Mouse (Mus musculus): Measurements from ENCODE around the gene Zbed6. TPM values are rescaled to one million over a fixed set of nuclear protein-coding genes. Genes with fewer than 3 reads are reported as not detected.
A peak's percentile ranks its signal among the peaks of the same experiment; 100 is the strongest.

Gene Zbed6
- polyA plus RNA-seq, 1 experiment from 2014 or later: not detected

DNA sequence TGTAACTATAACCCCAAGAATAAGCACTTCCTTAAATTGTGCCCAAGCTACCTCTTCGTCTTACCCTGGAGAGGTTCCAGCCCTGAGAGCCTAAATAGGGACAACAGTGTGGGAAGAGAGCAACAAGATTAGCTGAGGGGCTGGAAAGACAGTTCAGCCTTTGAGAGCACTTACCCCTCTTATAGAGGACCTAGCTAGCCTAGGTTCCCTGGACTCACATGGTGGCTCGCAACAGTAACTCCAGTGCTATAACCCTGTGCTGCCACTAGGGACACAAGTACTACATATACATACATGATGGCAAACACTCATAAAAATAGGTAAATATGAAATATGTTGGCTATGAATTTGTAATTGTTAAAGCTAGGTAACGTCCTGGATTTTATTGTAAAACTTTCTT lies 46.9 kb downstream of the Zbed6 start:
- Histone ChIP-seq H3K4me2 (no peak overlapping the region), H3K9me3 (no peaks in the 10 kb centered on the region), H3K4me1 (no peaks in the 10 kb centered on the region), H3K27me3 (replicated peaks) (no peaks in the 10 kb centered on the region), H3K36me3 (peaks cover 16% of the 10 kb centered on the region), H3K4me3 (replicated peaks) (no peak overlapping the region), H3K9ac (no peak overlapping the region), H3K27ac (no peak overlapping the region)
- 75% methylated on average over 3 of the region's 3 CpGs for WGBS
- no peak for ATAC-seq (ENCODE audit: insufficient read depth, low FRiP score, low read depth)

GRCm38 (mm10) chr1:133611436-133611835 lies 49.2 kb downstream of the Zbed6 start:
- no peak overlapping the region for H3K9ac ChIP-seq
- ATAC-seq (ENCODE audit: insufficient read depth, low FRiP score, low read depth): no peak

GRCm38 (mm10) chr1:133610601-133611000 lies 50.1 kb downstream of the Zbed6 start:
- peaks cover 31% of the 10 kb centered on the region for H3K36me3 ChIP-seq
- H3K27ac ChIP-seq: no peak overlapping the region
- H3K4me3 ChIP-seq (replicated peaks): peak overlapping the region; percentile 97; the same call in 1 of the 2 replicates
- H3K27me3 ChIP-seq (replicated peaks): no peaks in the 10 kb centered on the region
- H3K4me2 ChIP-seq: peak overlapping the region; percentile 8; the same call in 1 of the 2 replicates
- 54% methylated on average over 6 of the region's 6 CpGs for WGBS
- H3K4me1 ChIP-seq: no peaks in the 10 kb centered on the region
- no peak; the same call in 1 of the 2 replicates for ATAC-seq (ENCODE audit: insufficient read depth, low FRiP score, low read depth)
- no peak overlapping the region for H3K9ac ChIP-seq
- H3K9me3 ChIP-seq: no peaks in the 10 kb centered on the region

More at GRCm38 (mm10) chr1:133611436-133611835, 49.2 kb downstream of the Zbed6 start:
- no peaks in the 10 kb centered on the region for H3K4me1 ChIP-seq
- no peak overlapping the region for H3K27ac ChIP-seq
- H3K9me3 ChIP-seq: no peaks in the 10 kb centered on the region
- no peak overlapping the region for H3K4me2 ChIP-seq
- 82% methylated on average over 1 of the region's 1 CpGs for WGBS
- peaks cover 27% of the 10 kb centered on the region for H3K36me3 ChIP-seq
- H3K4me3 ChIP-seq (replicated peaks): no peak overlapping the region
- H3K27me3 ChIP-seq (replicated peaks): no peaks in the 10 kb centered on the region

DNA sequence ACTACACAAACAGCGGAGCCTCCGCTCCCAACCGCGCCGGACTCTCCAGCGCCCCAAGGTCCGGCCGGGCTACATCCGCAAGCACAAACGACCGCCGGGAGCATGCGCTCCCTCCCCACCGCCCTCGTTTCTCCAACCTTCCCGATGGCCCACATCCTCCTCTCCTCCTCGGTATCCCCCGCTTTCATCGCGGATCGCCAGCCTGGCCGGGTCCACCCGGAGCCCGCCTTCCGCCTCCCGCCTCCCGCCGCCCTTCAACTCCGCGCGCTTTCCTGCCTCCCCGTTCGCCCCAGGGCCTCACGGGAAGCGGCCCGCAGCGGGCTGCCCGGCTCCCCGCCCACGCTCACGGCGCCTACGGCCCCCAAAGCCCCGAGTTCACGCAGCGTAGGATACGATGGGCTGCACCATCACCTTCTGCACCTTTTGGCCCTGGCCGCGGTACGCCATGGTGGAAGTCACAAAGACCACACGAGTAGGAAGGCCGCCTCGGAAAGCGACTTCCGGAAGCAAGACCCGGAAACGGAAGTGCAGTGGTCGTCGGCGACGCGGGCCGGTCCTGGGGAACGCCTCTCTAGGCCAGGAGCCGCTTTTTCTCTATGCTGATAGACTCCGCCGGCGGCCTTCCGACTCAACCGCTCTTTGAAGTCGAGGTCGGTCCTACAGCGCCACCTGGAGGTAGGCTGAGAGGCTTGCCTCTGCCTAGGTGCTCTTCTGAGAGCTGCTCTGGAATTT lies 50.7 kb downstream of the Zbed6 start, which contains the start of gene Snrpe:
TSS of gene Snrpe (minus strand) at position 521 of the 732 bp plus-strand sequence.
- WGBS: under 1% methylated on average over 73 of the region's 73 CpGs
- peaks cover 37% of the 10 kb centered on the region for H3K36me3 ChIP-seq
- H3K27me3 ChIP-seq (replicated peaks): no peaks in the 10 kb centered on the region
- H3K27ac ChIP-seq: peak within 1 kb of the TSS; percentile 93
- peak within 1 kb of the TSS; percentile 62 for H3K4me2 ChIP-seq
- H3K9ac ChIP-seq: peak within 1 kb of the TSS; percentile 95
- H3K4me3 ChIP-seq (replicated peaks): peak within 1 kb of the TSS; percentile 97
- H3K9me3 ChIP-seq: no peaks in the 10 kb centered on the region
- ATAC-seq (ENCODE audit: insufficient read depth, low FRiP score, low read depth): peak; percentile 98
- H3K4me1 ChIP-seq: no peaks in the 10 kb centered on the region

Other genes with a start within 250 kb of the Zbed6 start
- 6.8 and 7.9 TPM in 2 replicates for gene Sox13, start 236.5 kb downstream of the Zbed6 start, polyA plus RNA-seq (2015; fragmentation: Nextera tagmentation; extraction: Ambion mirVana)
- gene Snrpe, start 50.6 kb downstream of the Zbed6 start, polyA plus RNA-seq (2015; fragmentation: Nextera tagmentation; extraction: Ambion mirVana): 574 and 580 TPM in 2 replicates
- gene Gm38394, start 433 bp upstream of the Zbed6 start, polyA plus RNA-seq (2015; fragmentation: Nextera tagmentation; extraction: Ambion mirVana): 5.4 and 5.7 TPM in 2 replicates
- 0.58 and 0.66 TPM in 2 replicates for gene Lax1, start 29.2 kb upstream of the Zbed6 start, polyA plus RNA-seq (2015; fragmentation: Nextera tagmentation; extraction: Ambion mirVana)
- gene Atp2b4, start 140.2 kb upstream of the Zbed6 start, polyA plus RNA-seq (2015; fragmentation: Nextera tagmentation; extraction: Ambion mirVana): 21.5 and 22.0 TPM in 2 replicates
- gene Optc, start 247.1 kb upstream of the Zbed6 start, polyA plus RNA-seq (2015; fragmentation: Nextera tagmentation; extraction: Ambion mirVana): 1.7 and 1.8 TPM in 2 replicates

All from stomach, embryonic 15.5 days (tissue).